Mouse (Mus musculus) macrophage (primary cell): ENCODE measurements around the gene Edf1. TPM values are rescaled to one million over a fixed set of nuclear protein-coding genes. Genes with fewer than 3 reads are reported as not detected.

Experiments
- H3K27ac ChIP-seq: fragments of 350-480 bp; formaldehyde crosslinking; 2 replicates; pipeline ENCODE4 v1.9.0; 2021
- H3K36me3 ChIP-seq: fragments of 350-480 bp; formaldehyde crosslinking; 2 replicates; pipeline ENCODE4 v1.9.0; 2021; ENCODE audit errors: inconsistent target
- H3K4me3 ChIP-seq: fragments of 350-480 bp; formaldehyde crosslinking; 2 replicates; pipeline ENCODE4 v1.9.0; 2021; ENCODE audit errors: inconsistent target
- H3K79me2 ChIP-seq: fragments of 350-480 bp; formaldehyde crosslinking; 2 replicates; pipeline ENCODE4 v1.9.0; 2021; ENCODE audit errors: inconsistent target
- WGBS: methylation state at CpG from one replicate; pipeline ENCODE4 v1.1.7; 2026; ENCODE audit warnings: inconsistent platforms; ENCODE audit not compliant: missing documents; 5-methylcytosine and 5-hydroxymethylcytosine counted together
- polyA plus RNA-seq: library from polyadenylated mRNA; stranded (reverse); fragments of 250-400 nt; gene quantifications from 3 replicates; pipeline ENCODE4 v1.2.4, GENCODE M21; 2018; ENCODE audit warnings: inconsistent platforms

The Edf1 gene
- polyA plus RNA-seq, 1 experiment from 2014 or later: 258 TPM

DNA sequence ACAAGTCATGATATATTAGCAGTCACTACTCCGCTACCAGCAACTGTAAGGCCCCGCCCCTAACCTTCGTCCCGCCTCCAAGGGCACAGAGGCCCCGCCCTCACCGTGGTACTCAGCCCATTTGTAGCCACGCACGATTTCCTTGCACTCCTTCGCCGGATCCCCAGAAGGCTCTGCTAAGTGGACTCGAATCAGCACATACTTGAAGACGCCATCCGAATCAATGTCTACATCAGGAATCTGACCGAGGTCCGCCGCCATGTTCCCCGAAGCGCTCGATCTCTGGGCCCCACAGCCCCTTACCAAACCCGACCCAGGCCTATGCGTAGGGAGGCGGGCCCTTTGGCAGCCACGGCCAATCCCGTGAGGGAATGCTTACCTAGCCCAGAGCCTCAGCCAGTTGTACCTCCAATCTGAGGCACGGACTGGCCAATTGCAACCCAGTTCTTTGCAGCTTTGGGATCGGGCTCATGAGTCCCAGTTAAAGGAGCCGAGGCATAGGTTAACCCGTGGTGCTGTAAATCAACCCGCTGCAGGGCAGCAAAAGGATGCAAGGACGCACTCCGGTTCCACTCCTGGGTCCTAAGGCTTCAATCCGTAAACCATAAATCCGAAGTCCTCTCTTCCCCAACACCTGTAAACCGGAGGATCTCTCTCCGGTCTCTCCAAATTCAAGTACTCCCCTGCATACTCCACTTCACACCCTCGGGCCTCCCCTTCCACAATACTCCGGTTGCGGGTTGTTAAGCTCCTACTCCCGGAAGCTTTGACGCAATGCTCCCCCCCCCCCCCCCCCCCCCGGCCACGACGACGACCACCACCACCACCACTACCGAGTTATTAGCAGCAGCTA is 17.2 kb downstream of the Edf1 start, which contains the start of the genes Mamdc4 and Phpt1:
Mamdc4 (minus strand) TSS at position 267 of the 853 bp plus-strand sequence.
Phpt1 (minus strand) TSS at position 646 of the 853 bp plus-strand sequence.
- Histone ChIP-seq H3K36me3 (no peaks in the 10 kb centered on the region), H3K27ac (peak within 1 kb of the TSS; percentile 52)
- under 1% methylated on average over 39 of the region's 45 CpGs for WGBS

DNA sequence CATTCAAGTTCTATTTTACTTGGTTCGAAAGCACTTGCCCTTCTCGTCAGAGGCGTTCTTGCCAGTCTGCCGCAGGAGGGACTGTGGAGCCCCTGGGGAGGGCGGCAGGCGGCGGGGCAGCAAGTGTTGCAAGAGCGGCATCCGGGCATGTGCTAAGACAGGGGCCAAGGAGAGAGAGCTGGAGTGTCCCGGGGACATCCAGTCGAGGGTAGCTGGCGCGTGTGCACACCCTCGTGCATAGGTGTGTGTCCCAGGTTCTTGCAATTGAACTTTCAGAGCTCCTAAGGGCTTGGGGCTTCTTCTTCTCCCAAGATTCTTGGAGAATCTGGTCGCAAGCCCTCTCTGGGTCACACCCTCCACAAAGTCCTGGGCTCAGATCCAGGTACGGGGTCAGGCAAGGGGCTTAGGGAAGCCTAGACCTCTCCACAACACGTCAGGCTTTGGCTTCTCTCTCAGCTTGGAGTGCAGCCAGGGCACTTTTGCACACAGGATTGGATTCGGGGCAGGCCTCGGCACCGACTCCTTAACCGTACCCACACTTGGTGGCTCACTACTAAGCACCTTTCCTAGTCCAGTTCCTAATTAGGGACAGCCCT is 17.9 kb downstream of the Edf1 start:
- 27% methylated on average over 21 of the region's 21 CpGs for WGBS
- no peaks in the 10 kb centered on the region for H3K79me2 ChIP-seq
- peak overlapping the region; percentile 43 for H3K4me3 ChIP-seq
- peak overlapping the region; percentile 52; the same call in 1 of the 2 replicates for H3K27ac ChIP-seq
- no peaks in the 10 kb centered on the region for H3K36me3 ChIP-seq

More for the DNA sequence above, 17.2 kb downstream of the Edf1 start, which contains the start of the genes Mamdc4 and Phpt1:
- Histone ChIP-seq H3K79me2 (no peaks in the 10 kb centered on the region), H3K4me3 (peak within 1 kb of the TSS; percentile 43)

DNA sequence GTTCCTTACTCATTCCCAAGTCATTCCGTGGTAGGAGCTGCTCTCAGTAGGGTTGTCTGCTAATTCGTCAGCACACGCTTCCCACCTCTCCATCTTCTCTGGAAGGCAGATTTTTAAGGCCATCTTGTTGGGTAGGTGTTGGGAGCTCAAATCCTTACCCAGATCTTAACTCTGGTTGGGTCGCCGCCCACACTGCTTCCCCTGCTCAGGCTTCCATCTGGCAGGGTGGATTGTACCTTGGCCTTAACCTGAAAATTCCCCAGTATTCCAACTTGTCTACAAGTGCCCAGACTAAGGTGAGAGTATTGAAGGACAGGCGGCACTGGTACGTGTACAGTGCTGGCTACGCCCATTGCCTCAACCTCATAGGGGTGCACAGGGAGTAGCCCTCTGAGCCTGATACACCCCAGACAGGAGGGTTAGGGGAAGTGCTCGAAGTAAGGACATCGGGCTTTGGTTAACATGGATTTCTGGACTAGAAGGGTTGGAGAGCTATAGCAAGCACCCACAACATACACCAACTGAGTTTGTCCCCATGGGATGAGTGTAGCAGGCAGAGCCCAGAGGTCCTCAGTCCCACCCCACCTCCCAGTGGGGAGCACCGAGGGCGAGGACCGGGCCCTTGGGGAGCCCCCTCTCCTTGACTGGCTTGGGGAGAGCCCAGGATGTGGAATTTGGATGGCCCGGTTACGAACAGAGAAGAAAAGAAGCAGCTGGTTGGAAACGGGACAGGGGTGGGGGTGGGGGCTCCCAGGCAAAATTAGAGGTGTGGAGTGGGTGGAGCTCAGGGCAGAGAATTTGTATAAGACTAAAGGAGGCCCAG is 18.6 kb downstream of the Edf1 start:
- no peak overlapping the region for H3K4me3 ChIP-seq
- WGBS: 95% methylated on average over 13 of the region's 16 CpGs
- H3K36me3 ChIP-seq: no peaks in the 10 kb centered on the region
- no peaks in the 10 kb centered on the region for H3K79me2 ChIP-seq
- no peak overlapping the region for H3K27ac ChIP-seq

DNA sequence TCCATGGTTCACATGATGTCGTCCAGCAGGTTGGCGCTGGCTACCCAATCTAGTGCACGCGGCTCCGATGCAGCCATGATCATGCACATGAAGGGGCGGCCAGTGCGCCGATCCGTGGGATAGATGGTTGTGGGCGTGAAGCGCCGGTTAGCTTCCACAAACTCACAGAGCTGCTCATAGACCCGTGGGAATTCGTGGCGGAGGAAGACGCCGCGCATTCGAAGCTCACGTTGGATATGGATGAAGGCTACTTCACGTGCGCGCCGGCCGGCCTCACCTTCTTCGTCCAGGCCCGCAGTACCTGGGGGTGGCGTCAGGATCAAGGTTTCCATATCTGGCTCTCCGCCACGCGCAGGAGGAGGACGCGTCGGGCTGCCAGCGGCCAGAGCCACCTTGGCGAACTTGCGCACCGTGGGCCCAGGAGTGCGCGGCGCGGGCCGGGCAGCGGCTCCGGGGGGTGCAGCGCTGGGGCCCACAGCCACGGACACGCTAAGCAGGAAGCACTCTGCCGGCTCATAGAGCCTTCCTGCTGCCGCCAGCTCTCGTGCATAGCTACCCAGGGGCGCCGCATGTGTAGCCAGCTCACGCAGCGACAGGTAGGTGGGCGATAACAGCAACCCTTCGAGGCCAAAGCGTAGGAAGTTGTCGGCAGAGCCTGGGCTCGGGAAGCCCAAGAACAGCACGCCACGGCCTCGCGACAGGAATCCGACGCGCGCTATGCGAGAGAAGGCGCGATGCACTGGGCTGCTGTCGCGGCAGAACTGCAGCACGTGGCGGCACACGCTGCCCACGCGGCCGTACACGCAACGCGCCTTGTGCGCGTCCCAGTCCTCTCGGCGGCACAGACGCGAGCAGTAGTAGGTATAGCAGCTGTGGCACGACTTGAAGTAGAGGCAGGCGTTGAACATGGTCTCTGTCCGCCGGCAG is 19.6 kb downstream of the Edf1 start:
- Histone ChIP-seq H3K79me2 (no peaks in the 10 kb centered on the region), H3K4me3 (no peak overlapping the region), H3K36me3 (no peaks in the 10 kb centered on the region), H3K27ac (no peak overlapping the region)
- WGBS: 30% methylated on average over 87 of the region's 92 CpGs

DNA sequence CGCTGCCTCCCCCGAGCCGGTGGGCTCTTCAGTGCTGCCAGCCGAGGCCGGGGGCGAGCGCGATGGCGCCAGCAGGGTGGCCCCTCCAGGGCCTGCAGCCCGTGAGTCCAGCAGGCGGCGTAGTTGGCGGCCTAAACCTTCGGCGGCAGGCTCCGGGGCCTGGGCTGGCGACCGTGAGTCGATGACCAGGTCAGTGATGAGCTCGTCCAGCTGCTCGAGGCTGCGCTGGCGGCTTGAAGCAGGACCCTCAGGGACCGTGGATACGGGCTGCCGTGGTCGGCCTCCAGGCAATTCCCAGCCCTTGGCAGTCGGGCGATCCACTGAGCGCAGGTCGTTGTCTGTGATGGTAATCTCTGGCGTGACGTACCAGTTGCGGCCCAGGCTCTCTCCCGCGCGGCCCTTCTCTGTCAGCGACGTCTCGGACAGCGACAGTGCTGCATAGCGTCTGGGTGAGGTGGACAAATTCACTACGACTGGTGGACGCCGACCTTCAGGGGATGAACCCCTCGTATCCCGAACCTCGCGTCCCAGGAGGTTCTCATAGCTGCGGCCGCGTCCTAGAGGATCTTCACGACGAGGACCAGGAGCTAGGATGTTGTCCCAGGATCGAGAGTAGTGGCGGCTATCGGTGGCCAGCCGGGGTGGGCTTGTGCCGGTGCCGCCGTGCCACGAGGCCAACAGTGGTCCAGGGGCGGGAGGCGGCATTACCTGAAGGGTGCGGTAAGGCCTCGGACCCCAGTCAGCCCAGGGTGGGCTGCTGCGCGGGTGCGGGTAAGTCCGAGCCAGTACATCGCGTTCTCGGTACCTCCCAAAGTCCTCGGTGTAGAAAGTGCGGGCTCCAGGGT is 20.5 kb downstream of the Edf1 start:
- Histone ChIP-seq H3K79me2 (no peaks in the 10 kb centered on the region), H3K27ac (no peak overlapping the region), H3K4me3 (no peak overlapping the region), H3K36me3 (peaks cover 1% of the 10 kb centered on the region; the same call in 1 of the 2 replicates)
- 11% methylated on average over 73 of the region's 75 CpGs for WGBS

DNA sequence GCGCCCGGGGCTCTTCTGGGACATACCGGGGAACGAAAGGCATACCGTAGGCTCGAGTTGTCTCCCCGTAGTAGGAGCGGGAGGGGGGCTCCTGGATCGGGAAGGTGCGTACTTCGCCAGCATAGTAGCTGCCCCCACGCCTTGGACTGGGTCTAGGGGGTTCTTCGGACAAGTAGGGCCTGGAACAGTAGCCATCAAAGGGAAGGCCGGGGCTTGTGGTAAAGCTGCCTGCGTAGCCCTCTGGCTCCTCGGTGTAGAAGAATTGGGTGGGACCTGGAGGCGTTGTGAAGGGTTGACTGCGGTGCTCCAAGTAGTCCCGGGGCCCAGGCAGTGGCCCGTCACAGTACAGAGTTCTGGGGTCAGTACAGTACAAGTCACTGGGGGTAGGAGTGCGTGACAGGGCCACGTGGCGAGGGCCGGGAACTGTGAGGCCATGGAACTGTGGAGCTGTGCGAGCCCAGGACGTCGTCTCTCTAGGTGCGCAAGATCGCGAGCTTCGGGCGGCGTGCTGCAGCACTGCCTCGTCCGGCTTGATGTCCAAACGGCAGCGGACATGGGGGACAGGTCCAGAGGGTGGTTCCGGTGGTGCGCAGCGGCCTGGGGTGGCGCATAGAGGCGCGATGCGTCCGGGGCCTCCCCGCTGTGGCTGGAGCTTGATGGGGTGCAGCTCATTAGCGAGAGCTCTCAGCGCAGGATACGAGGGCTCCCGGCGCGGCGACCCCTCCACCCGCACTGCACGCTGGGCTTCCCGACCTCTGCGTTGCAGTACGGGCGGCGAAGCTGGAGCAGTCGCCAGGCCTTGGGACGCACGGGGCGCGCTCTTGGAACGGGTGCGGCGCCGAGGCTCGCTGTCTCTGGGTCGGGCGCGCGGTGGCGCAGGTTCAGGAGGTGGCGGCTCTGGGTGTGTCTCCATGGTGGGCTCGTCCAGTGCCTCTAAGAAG is 21.4 kb downstream of the Edf1 start:
- Histone ChIP-seq H3K36me3 (peaks cover 10% of the 10 kb centered on the region), H3K4me3 (no peak overlapping the region), H3K27ac (no peak overlapping the region), H3K79me2 (no peaks in the 10 kb centered on the region)
- 8% methylated on average over 68 of the region's 77 CpGs for WGBS

DNA sequence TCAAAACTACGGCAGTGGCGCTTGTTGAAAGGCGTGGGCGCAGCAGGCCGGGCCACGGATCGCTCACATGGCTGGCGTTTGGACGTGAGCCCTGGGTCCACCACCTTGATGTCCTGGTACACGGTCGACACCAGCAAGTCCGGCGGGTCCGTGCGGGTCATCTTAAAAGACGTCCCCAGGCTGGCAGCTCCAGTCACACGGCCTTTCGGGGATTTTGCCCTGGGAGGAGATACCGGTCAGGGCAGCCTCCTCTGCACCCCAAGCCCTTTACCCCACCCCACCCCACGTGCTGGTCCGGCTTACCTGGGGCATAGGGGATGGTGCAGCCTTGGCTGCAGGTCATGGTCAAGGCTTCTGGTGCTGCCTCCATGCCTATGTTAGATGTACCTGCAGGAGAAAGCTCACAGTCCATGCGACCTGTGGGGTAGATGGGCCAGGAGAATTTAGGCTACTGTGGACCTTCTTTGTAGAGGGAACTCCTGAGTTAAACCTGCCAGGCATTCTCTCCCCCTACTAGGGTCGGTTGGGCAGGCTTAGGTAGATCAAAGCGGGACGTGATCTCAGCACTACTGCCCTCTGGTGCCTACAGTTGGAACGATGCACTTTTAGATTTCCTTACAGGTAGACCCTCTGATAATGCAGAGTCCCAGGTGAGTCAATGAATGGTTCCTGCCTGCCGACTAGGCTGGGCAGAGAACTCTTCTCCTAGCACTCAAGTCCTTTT is 22.3 kb downstream of the Edf1 start:
- 11% methylated on average over 27 of the region's 27 CpGs for WGBS
- H3K36me3 ChIP-seq: peaks cover 19% of the 10 kb centered on the region
- no peak overlapping the region for H3K4me3 ChIP-seq

DNA sequence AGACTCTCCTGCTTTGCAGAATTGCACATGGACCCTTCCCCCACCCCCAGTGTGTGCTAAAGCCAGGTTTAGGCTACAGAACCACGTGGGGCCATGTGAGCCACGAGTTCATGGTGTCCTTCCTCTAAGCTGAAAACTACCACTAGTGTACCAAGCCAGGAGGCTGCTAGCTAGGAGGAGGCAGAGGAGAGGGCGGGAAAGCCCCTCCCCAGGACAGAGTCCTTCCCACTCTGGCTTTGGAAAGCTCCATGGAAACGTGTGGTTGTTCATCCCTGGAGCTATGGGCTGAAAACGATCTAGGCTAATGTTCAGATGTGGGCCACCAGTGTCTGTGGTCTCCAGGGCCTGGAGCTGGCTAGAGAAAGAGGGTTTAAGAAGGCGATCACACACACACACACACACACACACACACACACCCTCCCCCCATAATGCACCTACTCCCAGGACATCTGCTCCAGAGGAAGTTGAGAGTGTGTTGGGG is 23.0 kb downstream of the Edf1 start:
- Histone ChIP-seq H3K27ac (no peak overlapping the region), H3K36me3 (peaks cover 26% of the 10 kb centered on the region), H3K4me3 (no peak overlapping the region), H3K79me2 (no peaks in the 10 kb centered on the region)
- WGBS: 42% methylated on average over 4 of the region's 6 CpGs

More for the DNA sequence above, 22.3 kb downstream of the Edf1 start:
- Histone ChIP-seq H3K79me2 (no peaks in the 10 kb centered on the region), H3K27ac (no peak overlapping the region)

DNA sequence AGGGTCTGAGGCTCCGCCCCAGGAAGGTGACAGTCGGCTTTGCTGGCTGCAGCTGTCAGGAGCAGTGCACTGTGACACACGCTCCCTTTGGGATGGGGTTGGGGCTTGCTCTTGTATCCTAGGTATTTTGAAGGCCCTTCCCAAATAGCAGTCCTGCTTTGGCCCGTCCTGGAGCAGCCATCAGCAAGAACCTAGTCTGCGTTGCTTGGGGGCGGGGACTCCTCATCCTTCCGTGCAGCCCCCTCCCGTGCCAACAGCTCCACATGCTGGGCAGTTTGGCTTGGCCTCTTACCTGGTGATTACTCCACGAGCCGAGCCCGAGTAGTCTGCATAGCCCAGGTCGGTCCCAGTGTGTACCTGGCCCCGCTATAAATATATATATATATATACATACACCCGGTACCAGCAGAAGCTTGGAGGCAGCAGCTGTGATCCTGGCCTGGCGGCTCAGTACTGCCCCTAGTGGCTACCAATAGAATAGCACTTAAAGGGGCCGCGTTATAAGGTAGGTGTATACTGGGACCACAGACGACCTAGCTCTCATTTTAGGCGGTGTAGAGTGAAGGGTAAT is 23.7 kb downstream of the Edf1 start, which contains the start of gene Ajm1:
Ajm1 (minus strand) TSS at position 464 of the 571 bp plus-strand sequence.
- peaks cover 27% of the 10 kb centered on the region for H3K36me3 ChIP-seq
- WGBS: 9% methylated on average over 19 of the region's 19 CpGs
- no peaks in the 10 kb centered on the region for H3K79me2 ChIP-seq
- H3K27ac ChIP-seq: 0 out of 2 replicates have a peak within 1 kb of the TSS, but pooled peaks have one; percentile 10
- H3K4me3 ChIP-seq: peak within 1 kb of the TSS; percentile 8; the same call in 1 of the 2 replicates

DNA sequence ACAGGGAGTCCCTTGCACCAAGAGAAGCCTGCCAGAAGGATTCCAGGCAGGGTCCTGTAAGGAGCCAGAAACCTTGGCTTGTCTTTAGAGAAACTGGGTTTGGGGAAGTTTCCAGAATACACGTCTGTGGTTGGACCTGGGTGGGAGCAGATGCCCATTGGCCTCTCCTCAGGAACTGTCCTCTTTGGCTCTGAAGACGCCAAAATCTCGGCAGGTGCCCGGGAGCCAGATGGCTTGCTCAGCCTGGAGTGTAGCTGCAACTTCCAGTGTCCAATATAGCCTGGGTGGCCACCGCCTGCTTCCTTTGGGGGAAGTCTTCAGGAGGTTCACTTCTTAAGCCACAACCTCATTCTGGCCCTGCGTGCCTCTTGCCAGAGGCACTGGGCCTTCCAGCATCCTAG is 24.3 kb downstream of the Edf1 start:
- 5% methylated on average over 6 of the region's 6 CpGs for WGBS

DNA sequence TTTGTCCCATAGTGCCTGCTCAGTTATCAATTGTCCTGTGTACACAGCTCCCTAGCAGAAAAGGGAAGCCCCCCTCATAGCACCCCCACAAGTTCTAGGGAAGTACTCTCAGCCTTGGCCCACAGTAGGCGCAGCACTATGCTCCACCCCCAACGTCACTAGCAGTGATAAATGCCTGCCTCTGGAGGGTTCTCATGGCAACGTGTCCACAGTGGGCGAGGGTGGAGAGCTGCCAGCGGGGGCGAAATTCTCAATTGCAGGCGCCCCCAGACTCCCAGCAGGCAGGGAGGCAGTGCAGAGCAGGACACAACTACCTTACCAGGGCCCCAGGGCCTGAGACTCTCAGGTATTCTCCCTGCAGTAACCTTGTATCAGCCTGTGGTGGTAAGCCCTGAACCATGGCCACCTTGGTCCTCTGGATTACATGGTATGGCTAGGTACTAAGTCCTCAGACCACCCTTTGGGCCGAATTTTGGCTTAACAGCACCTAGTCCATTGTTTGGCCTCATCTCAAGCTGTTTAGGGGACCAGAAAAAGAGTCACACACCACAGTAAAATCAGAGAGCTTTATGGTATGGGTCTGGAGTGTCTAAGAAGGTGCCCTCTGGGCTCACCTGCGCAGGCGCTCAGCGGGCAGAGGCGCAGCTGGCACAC is 24.9 kb downstream of the Edf1 start:
- H3K36me3 ChIP-seq: peaks cover 27% of the 10 kb centered on the region
- H3K79me2 ChIP-seq: no peaks in the 10 kb centered on the region
- no peak overlapping the region for H3K4me3 ChIP-seq
- WGBS: 46% methylated on average over 12 of the region's 12 CpGs
- no peak overlapping the region for H3K27ac ChIP-seq

More for the DNA sequence above, 24.3 kb downstream of the Edf1 start:
- Histone ChIP-seq H3K79me2 (no peaks in the 10 kb centered on the region), H3K4me3 (no peak overlapping the region), H3K27ac (0 out of 2 replicates have a peak overlapping the region, but pooled peaks have one; percentile 10), H3K36me3 (peaks cover 27% of the 10 kb centered on the region)
